Mouse (Mus musculus) heart, postnatal 0 days (tissue): ENCODE data around the gene Arhgef2.

ENCODE experiments used
- CTCF ChIP-seq: IDR thresholded peaks from 2 replicates; pipeline ENCODE4 v1.5.1; 2016; ENCODE audit warnings: antibody characterized with exemption, control low read depth, low read depth
- EP300 ChIP-seq: IDR thresholded peaks from 2 replicates; pipeline ENCODE4 v1.6.1; 2016; ENCODE audit warnings: antibody characterized with exemption, low read depth

GRCm38 (mm10) chr3:88654621-88655020 lies 48.9 kb downstream of the Arhgef2 start:
- TF ChIP-seq CTCF, result no peak
- TF ChIP-seq EP300, result peak; percentile 60; the same call in 1 of the 2 replicates
